Mouse (Mus musculus): Measurements from ENCODE around the gene Stx16. TPM values are rescaled to one million over a fixed set of nuclear protein-coding genes. Genes with fewer than 3 reads are reported as not detected.

The Stx16 gene
- 0.88 and 1.2 TPM in 2 replicates for polyA plus RNA-seq (2012)

- TF ChIP-seq TAL1 (IDR thresholded peaks at IDR 0.05; ENCODE audit: low read length) (no peak), GATA1 (IDR thresholded peaks at IDR 0.05; ENCODE audit: low read length) (no peak)
- Histone ChIP-seq H3K36me3 (ENCODE audit: control insufficient read depth) (no peaks in the 10 kb centered on the region; the same call in 1 of the 2 replicates), H3K4me3 (replicated peaks) (peak within 1 kb of the TSS; percentile 93), H3K9me3 (ENCODE audit: control insufficient read depth, low read length) (no peaks in the 10 kb centered on the region), H3K4me1 (ENCODE audit: control insufficient read depth) (peaks cover 36% of the 10 kb centered on the region), H3K27me3 (ENCODE audit: control insufficient read depth) (peaks cover 21% of the 10 kb centered on the region)
Observed at GRCm38 (mm10) chr2:174075673-174076432, at the start of gene Stx16. TSS of gene Stx16 (plus strand) at chr2:174076308.

- Histone ChIP-seq H3K9me3 (ENCODE audit: control insufficient read depth, low read length) (no peaks in the 10 kb centered on the region), H3K36me3 (ENCODE audit: control insufficient read depth) (no peaks in the 10 kb centered on the region), H3K4me1 (ENCODE audit: control insufficient read depth) (no peaks in the 10 kb centered on the region), H3K4me3 (replicated peaks) (no peak overlapping the region), H3K27me3 (ENCODE audit: control insufficient read depth) (no peaks in the 10 kb centered on the region)
- TF ChIP-seq TAL1 (IDR thresholded peaks at IDR 0.05; ENCODE audit: low read length) (no peak), GATA1 (IDR thresholded peaks at IDR 0.05; ENCODE audit: low read length) (no peak)
Observed at GRCm38 (mm10) chr2:174026406-174026805, 49.7 kb upstream of the Stx16 start.

GRCm38 (mm10) chr2:174033257-174033800, 42.8 kb upstream of the Stx16 start:
- Histone ChIP-seq H3K9me3 (ENCODE audit: control insufficient read depth, low read length) (no peaks in the 10 kb centered on the region), H3K27me3 (ENCODE audit: control insufficient read depth) (no peaks in the 10 kb centered on the region), H3K4me3 (replicated peaks) (no peak overlapping the region), H3K36me3 (ENCODE audit: control insufficient read depth) (no peaks in the 10 kb centered on the region), H3K4me1 (ENCODE audit: control insufficient read depth) (no peaks in the 10 kb centered on the region)
- TF ChIP-seq TAL1 (IDR thresholded peaks at IDR 0.05; ENCODE audit: low read length) (no peak), GATA1 (IDR thresholded peaks at IDR 0.05; ENCODE audit: low read length) (no peak)

GRCm38 (mm10) chr2:174047656-174048055, 28.5 kb upstream of the Stx16 start:
- peaks cover 12% of the 10 kb centered on the region for H3K9me3 ChIP-seq (ENCODE audit: control insufficient read depth, low read length)
- H3K4me1 ChIP-seq (ENCODE audit: control insufficient read depth) = no peaks in the 10 kb centered on the region
- TF ChIP-seq TAL1 (IDR thresholded peaks at IDR 0.05; ENCODE audit: low read length) (no peak), GATA1 (IDR thresholded peaks at IDR 0.05; ENCODE audit: low read length) (no peak)
- H3K36me3 ChIP-seq (ENCODE audit: control insufficient read depth) = no peaks in the 10 kb centered on the region
- H3K4me3 ChIP-seq (replicated peaks) = no peak overlapping the region
- H3K27me3 ChIP-seq (ENCODE audit: control insufficient read depth) = no peaks in the 10 kb centered on the region; the same call in 1 of the 2 replicates

GRCm38 (mm10) chr2:174049481-174050338, 26.4 kb upstream of the Stx16 start:
- peaks cover 12% of the 10 kb centered on the region for H3K9me3 ChIP-seq (ENCODE audit: control insufficient read depth, low read length)
- no peaks in the 10 kb centered on the region for H3K4me1 ChIP-seq (ENCODE audit: control insufficient read depth)
- TF ChIP-seq TAL1 (IDR thresholded peaks at IDR 0.05; ENCODE audit: low read length) (no peak), GATA1 (IDR thresholded peaks at IDR 0.05; ENCODE audit: low read length) (no peak)
- no peaks in the 10 kb centered on the region for H3K36me3 ChIP-seq (ENCODE audit: control insufficient read depth)
- H3K4me3 ChIP-seq (replicated peaks) = no peak overlapping the region
- no peaks in the 10 kb centered on the region; the same call in 1 of the 2 replicates for H3K27me3 ChIP-seq (ENCODE audit: control insufficient read depth)

- Histone ChIP-seq H3K9me3 (ENCODE audit: control insufficient read depth, low read length) (peaks cover 9% of the 10 kb centered on the region), H3K4me3 (replicated peaks) (no peak overlapping the region), H3K27me3 (ENCODE audit: control insufficient read depth) (no peaks in the 10 kb centered on the region; the same call in 1 of the 2 replicates), H3K36me3 (ENCODE audit: control insufficient read depth) (no peaks in the 10 kb centered on the region), H3K4me1 (ENCODE audit: control insufficient read depth) (no peaks in the 10 kb centered on the region)
- no peak for TF ChIP-seq GATA1 (IDR thresholded peaks at IDR 0.05; ENCODE audit: low read length)
- TF ChIP-seq TAL1 (IDR thresholded peaks at IDR 0.05; ENCODE audit: low read length) = no peak
Observed at GRCm38 (mm10) chr2:174050339-174050685, 25.8 kb upstream of the Stx16 start.

GRCm38 (mm10) chr2:174051081-174051481, 25.0 kb upstream of the Stx16 start:
- H3K4me1 ChIP-seq (ENCODE audit: control insufficient read depth) = no peaks in the 10 kb centered on the region
- H3K27me3 ChIP-seq (ENCODE audit: control insufficient read depth) = no peaks in the 10 kb centered on the region; the same call in 1 of the 2 replicates
- H3K36me3 ChIP-seq (ENCODE audit: control insufficient read depth) = no peaks in the 10 kb centered on the region
- H3K4me3 ChIP-seq (replicated peaks) = no peak overlapping the region
- peaks cover 6% of the 10 kb centered on the region for H3K9me3 ChIP-seq (ENCODE audit: control insufficient read depth, low read length)
- TF ChIP-seq TAL1 (IDR thresholded peaks at IDR 0.05; ENCODE audit: low read length) (no peak), GATA1 (IDR thresholded peaks at IDR 0.05; ENCODE audit: low read length) (no peak)

GRCm38 (mm10) chr2:174054496-174054895, 21.6 kb upstream of the Stx16 start:
- H3K27me3 ChIP-seq (ENCODE audit: control insufficient read depth) = no peaks in the 10 kb centered on the region; the same call in 1 of the 2 replicates
- no peak for TF ChIP-seq GATA1 (IDR thresholded peaks at IDR 0.05; ENCODE audit: low read length)
- no peak for TF ChIP-seq TAL1 (IDR thresholded peaks at IDR 0.05; ENCODE audit: low read length)
- no peaks in the 10 kb centered on the region for H3K4me1 ChIP-seq (ENCODE audit: control insufficient read depth)
- H3K4me3 ChIP-seq (replicated peaks) = no peak overlapping the region
- 0 out of 2 replicates have a peak, but pooled peaks cover 2% of the 10 kb centered on the region for H3K9me3 ChIP-seq (ENCODE audit: control insufficient read depth, low read length)
- H3K36me3 ChIP-seq (ENCODE audit: control insufficient read depth) = no peaks in the 10 kb centered on the region

GRCm38 (mm10) chr2:174057730-174058129, 18.4 kb upstream of the Stx16 start:
- Histone ChIP-seq H3K4me3 (replicated peaks) (no peak overlapping the region), H3K36me3 (ENCODE audit: control insufficient read depth) (no peaks in the 10 kb centered on the region), H3K27me3 (ENCODE audit: control insufficient read depth) (no peaks in the 10 kb centered on the region), H3K9me3 (ENCODE audit: control insufficient read depth, low read length) (0 out of 2 replicates have a peak, but pooled peaks cover 2% of the 10 kb centered on the region), H3K4me1 (ENCODE audit: control insufficient read depth) (no peaks in the 10 kb centered on the region)
- TF ChIP-seq GATA1 (IDR thresholded peaks at IDR 0.05; ENCODE audit: low read length) (no peak), TAL1 (IDR thresholded peaks at IDR 0.05; ENCODE audit: low read length) (no peak)

All from erythroblast, embryonic 14.5 days (primary cell).